Comparison of ENCODE assay signal across 9 mouse cellular contexts in genomic region chr5:115730314-115730713, GRCm38 (mm10). TPM values are rescaled to one million over a fixed set of nuclear protein-coding genes. Genes with fewer than 3 reads are reported as not detected.
A peak's percentile ranks its signal among the peaks of the same experiment; 100 is the strongest.
DNase-seq lines count a peak whose midpoint lies in the region; ATAC-seq lines count a peak whose summit lies in the region.
"Had no signal": no experiment of that assay in that cellular context is flagged by ENCODE, and none has a peak within 500 bp of the region (broad histone marks: within the 10 kb centered on the region; RNA-seq: fewer than 3 reads in every experiment).

No protein-coding gene starts in this region.

- no peak for ATAC-seq in heart, embryonic 15.5 days (replicated peaks; ENCODE audit: insufficient number of reproducible peaks, insufficient read depth, low FRiP score, low read depth)
- ATAC-seq in embryonic facial prominence, embryonic 11.5 days (replicated peaks; ENCODE audit: insufficient number of reproducible peaks, low FRiP score, low TSS enrichment, low read depth), result no peak
- no peak for ATAC-seq in hindbrain, embryonic 13.5 days (ENCODE audit: low FRiP score)
- ATAC-seq in midbrain, embryonic 14.5 days (ENCODE audit: low FRiP score, low TSS enrichment), result no peak
- ATAC-seq in monocyte, adult 5-6 weeks (replicated peaks; ENCODE audit: insufficient number of reproducible peaks, low FRiP score, low TSS enrichment, poor library complexity, severe bottlenecking), result no peak

- intact Hi-C loops in left cerebral cortex, postnatal 14 days (cut with DNase I), result loop anchor here (10.0 kb wide), 1 partner anchor 184 kb away; no protein-coding TSS in a partner anchor

- H3K36me3 ChIP-seq in heart, embryonic 15.5 days, result no peaks in the 10 kb centered on the region
- H3K36me3 ChIP-seq in embryonic facial prominence, embryonic 11.5 days (replicated peaks; ENCODE audit: control insufficient read depth, insufficient read depth, low read depth, low read length), result no peaks in the 10 kb centered on the region
- no peaks in the 10 kb centered on the region for H3K36me3 ChIP-seq in hindbrain, embryonic 13.5 days
- no peaks in the 10 kb centered on the region for H3K36me3 ChIP-seq in midbrain, embryonic 14.5 days (ENCODE audit: control insufficient read depth, insufficient read depth, low read length)

- DNase-seq in heart, adult 18-20 months, result no peak
- no peak for DNase-seq in embryonic facial prominence, embryonic 11.5 days (ENCODE audit: low spot score)
- no peak for DNase-seq in midbrain, embryonic 14.5 days
- DNase-seq in urinary bladder, adult 18-20 months (ENCODE audit: low spot score in 2 of 2), result no peak
- DNase-seq in left cerebral cortex, postnatal 14 days (ENCODE audit: low spot score in 2 of 2), result no peak
- DNase-seq: adrenal gland, adult 2 months had no signal

- H3K4me3 ChIP-seq in heart, embryonic 15.5 days, result no peak overlapping the region
- H3K4me3 ChIP-seq in embryonic facial prominence, embryonic 11.5 days (ENCODE audit: low read depth, low read length), result peak overlapping the region; percentile 64
- peak overlapping the region; percentile 90 for H3K4me3 ChIP-seq in hindbrain, embryonic 13.5 days
- H3K4me3 ChIP-seq in midbrain, embryonic 14.5 days (replicated peaks; ENCODE audit: low read depth, low read length), result peak overlapping the region; percentile 86

- WGBS in heart, embryonic 15.5 days, result 69% methylated on average over 5 of the region's 5 CpGs
- WGBS in embryonic facial prominence, embryonic 11.5 days, result 72% methylated on average over 5 of the region's 5 CpGs
- 64% methylated on average over 5 of the region's 5 CpGs for WGBS in hindbrain, embryonic 13.5 days
- 63% methylated on average over 5 of the region's 5 CpGs for WGBS in midbrain, embryonic 14.5 days

- H3K4me2 ChIP-seq in heart, embryonic 15.5 days, result peak overlapping the region; percentile 100; the same call in 1 of the 2 replicates
- peak overlapping the region; percentile 99 for H3K4me2 ChIP-seq in embryonic facial prominence, embryonic 11.5 days (ENCODE audit: low read depth, low read length)
- H3K4me2 ChIP-seq in hindbrain, embryonic 13.5 days, result peak overlapping the region; percentile 68
- peak overlapping the region; percentile 71 for H3K4me2 ChIP-seq in midbrain, embryonic 14.5 days (ENCODE audit: low read length)

- no peak overlapping the region for H3K9ac ChIP-seq in heart, embryonic 15.5 days
- no peak overlapping the region for H3K9ac ChIP-seq in embryonic facial prominence, embryonic 11.5 days (replicated peaks; ENCODE audit: low read length)
- peak overlapping the region; percentile 93 for H3K9ac ChIP-seq in hindbrain, embryonic 13.5 days
- H3K9ac ChIP-seq in midbrain, embryonic 14.5 days (replicated peaks; ENCODE audit: low read length), result peak overlapping the region; percentile 86

- H3K27ac ChIP-seq in heart, embryonic 15.5 days, result no peak overlapping the region
- H3K27ac ChIP-seq in embryonic facial prominence, embryonic 11.5 days (replicated peaks; ENCODE audit: low read depth, low read length), result no peak overlapping the region
- 0 out of 2 replicates have a peak overlapping the region, but pooled peaks have one; percentile 98 for H3K27ac ChIP-seq in hindbrain, embryonic 13.5 days
- H3K27ac ChIP-seq in midbrain, embryonic 14.5 days (replicated peaks; ENCODE audit: low read depth, low read length), result peak overlapping the region; percentile 97

- peaks cover 23% of the 10 kb centered on the region for H3K4me1 ChIP-seq in heart, embryonic 15.5 days (replicated peaks)
- H3K4me1 ChIP-seq in embryonic facial prominence, embryonic 11.5 days (ENCODE audit: control insufficient read depth, insufficient read depth, low read length), result no peaks in the 10 kb centered on the region
- peaks cover 30% of the 10 kb centered on the region for H3K4me1 ChIP-seq in hindbrain, embryonic 13.5 days (replicated peaks)
- H3K4me1 ChIP-seq in midbrain, embryonic 14.5 days (ENCODE audit: control insufficient read depth, insufficient read depth, low read length), result peaks cover 16% of the 10 kb centered on the region

- H3K27me3 ChIP-seq in heart, embryonic 15.5 days, result peaks cover 38% of the 10 kb centered on the region
- peaks cover 9% of the 10 kb centered on the region for H3K27me3 ChIP-seq in embryonic facial prominence, embryonic 11.5 days (ENCODE audit: control insufficient read depth, insufficient read depth, low read length)
- H3K27me3 ChIP-seq in hindbrain, embryonic 13.5 days, result peaks cover 14% of the 10 kb centered on the region
- no peaks in the 10 kb centered on the region; the same call in 1 of the 2 replicates for H3K27me3 ChIP-seq in midbrain, embryonic 14.5 days (ENCODE audit: control insufficient read depth, insufficient read depth, low read length)

- no peaks in the 10 kb centered on the region for H3K9me3 ChIP-seq in heart, embryonic 15.5 days (replicated peaks)
- H3K9me3 ChIP-seq in embryonic facial prominence, embryonic 11.5 days (replicated peaks; ENCODE audit: control insufficient read depth, low read length), result no peaks in the 10 kb centered on the region
- H3K9me3 ChIP-seq in hindbrain, embryonic 13.5 days, result no peaks in the 10 kb centered on the region
- H3K9me3 ChIP-seq in midbrain, embryonic 14.5 days (ENCODE audit: control insufficient read depth, low read length), result no peaks in the 10 kb centered on the region

RNA-seq across cellular contexts. Expression of gene Bicdl1, which starts 1.1 kb away (rescaled TPM):
- polyA plus RNA-seq in heart, embryonic 15.5 days (2015; fragmentation: Nextera tagmentation; extraction: Ambion mirVana), result 6.6 and 10.1 TPM in 2 replicates
- 1 to 10 TPM; 8.0 to 8.3 TPM for total RNA-seq in heart, adult 18-20 months (2021)
- 6.8 and 8.6 TPM in 2 replicates for polyA plus RNA-seq in embryonic facial prominence, embryonic 11.5 days (2014; fragmentation: Nextera tagmentation; extraction: Ambion mirVana)
- polyA plus RNA-seq in hindbrain, embryonic 13.5 days (2015; fragmentation: Nextera tagmentation; extraction: Ambion mirVana), result 28.3 and 33.1 TPM in 2 replicates
- 39.0 and 42.2 TPM in 2 replicates for polyA plus RNA-seq in midbrain, embryonic 14.5 days (2014; fragmentation: Nextera tagmentation; extraction: Ambion mirVana)
- total RNA-seq in left cerebral cortex, postnatal 14 days (2021), result 100 to 1,000 TPM; 118 to 125 TPM
- 6.0 to 10.2 TPM (median 9.6 TPM) in 3 replicates for total RNA-seq in monocyte, adult 5-6 weeks (2017)

Comparison
In these comparisons a context has a peak if more than half of its experiments do, and no peak if none do; other contexts are left out.
1. H3K27ac ChIP-seq: peak in hindbrain, embryonic 13.5 days (single experiment) and midbrain, embryonic 14.5 days (single experiment); none in heart, embryonic 15.5 days (single experiment) and embryonic facial prominence, embryonic 11.5 days (single experiment).
2. H3K9ac ChIP-seq: peak in hindbrain, embryonic 13.5 days (single experiment) and midbrain, embryonic 14.5 days (single experiment); none in heart, embryonic 15.5 days (single experiment) and embryonic facial prominence, embryonic 11.5 days (single experiment).
3. Peak in every context shown above with its lines, with median percentiles within 50 percentile points of each other: H3K4me2 ChIP-seq.